Mouse (Mus musculus) midbrain, embryonic 11.5 days (tissue): ENCODE measurements around the gene Cpn2. TPM values are rescaled to one million over a fixed set of nuclear protein-coding genes. Genes with fewer than 3 reads are reported as not detected.

Experiments
- ATAC-seq: fragments of 200-750 bp; cut with Nextera tagmentation; 2 replicates; pipeline ENCODE4 v1.8.0; 2017; ENCODE audit warnings: moderate TSS enrichment, moderate library complexity; ENCODE audit not compliant: low FRiP score
- DNase-seq: peaks from one replicate; pipeline ENCODE4 v3.0.0; 2015; ENCODE audit warnings: low spot score; ENCODE audit errors: missing footprints
- H3K27ac ChIP-seq: fragments of 300-500 bp; sonication (generic); 2 replicates; pipeline ENCODE4 v1.5.1; 2014; ENCODE audit warnings: low read depth, low read length
- H3K27me3 ChIP-seq: fragments of 300-500 bp; sonication (generic); 2 replicates; pipeline ENCODE4 v1.6.1; 2014; ENCODE audit warnings: mild to moderate bottlenecking, low read length, moderate library complexity, mixed read lengths; ENCODE audit not compliant: control insufficient read depth, insufficient read depth
- H3K36me3 ChIP-seq: fragments of 300-500 bp; sonication (generic); 2 replicates; pipeline ENCODE4 v1.6.1; 2014; ENCODE audit warnings: mild to moderate bottlenecking, low read length, moderate library complexity, mixed read lengths; ENCODE audit not compliant: control insufficient read depth, insufficient read depth
- H3K4me1 ChIP-seq: fragments of 300-500 bp; sonication (generic); 2 replicates; pipeline ENCODE4 v1.6.1; 2014; ENCODE audit warnings: low read length; ENCODE audit not compliant: control insufficient read depth, insufficient read depth
- H3K4me2 ChIP-seq: fragments of 300-500 bp; sonication (generic); 2 replicates; pipeline ENCODE4 v1.6.1; 2014; ENCODE audit warnings: mild to moderate bottlenecking, moderate library complexity
- H3K4me3 ChIP-seq: fragments of 300-500 bp; sonication (generic); 2 replicates; pipeline ENCODE4 v1.5.1; 2014; ENCODE audit warnings: low read depth, low read length
- H3K9ac ChIP-seq: fragments of 300-500 bp; sonication (generic); 2 replicates; pipeline ENCODE4 v1.6.1; 2014; ENCODE audit warnings: low read length
- H3K9me3 ChIP-seq: fragments of 300-500 bp; sonication (generic); 2 replicates; pipeline ENCODE4 v1.6.1; 2016; ENCODE audit warnings: low read length; ENCODE audit not compliant: control insufficient read depth
- WGBS: fragments of 180-500 bp; shearing (Covaris S2); extraction: QIAGEN DNeasy Blood & Tissue Kit; methylation state at CpG from one replicate; pipeline ENCODE4 v1.1.7; 2014; 5-methylcytosine and 5-hydroxymethylcytosine counted together
- polyA plus RNA-seq: library from polyadenylated mRNA; unstranded; fragments of >200 nt; fragmentation: Nextera tagmentation; extraction: Ambion mirVana; gene quantifications from 2 replicates; pipeline ENCODE4 v1.2.1, GENCODE M21; 2014

Gene Cpn2
- polyA plus RNA-seq, 1 experiment from 2014 or later = not detected

DNA sequence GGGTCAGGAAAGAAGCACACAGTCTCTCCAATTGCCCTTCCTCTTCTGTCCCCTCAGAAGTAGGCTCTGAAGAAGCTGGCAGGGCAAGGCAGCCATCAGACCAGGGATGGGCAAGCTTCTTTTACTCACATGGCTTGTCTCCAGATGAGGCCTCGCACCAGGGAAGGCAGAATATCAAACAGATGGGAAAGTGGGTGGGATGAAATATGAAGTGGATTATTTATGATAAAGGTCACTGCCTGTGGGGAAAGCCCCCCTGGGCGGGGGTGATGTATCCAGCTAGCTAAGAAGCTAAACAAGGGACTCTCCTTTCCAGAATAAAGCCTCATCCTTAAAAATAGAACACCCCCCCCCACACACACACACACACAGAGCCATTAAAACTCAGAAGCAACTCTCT is 31.7 kb downstream of the Cpn2 start:
- H3K27ac ChIP-seq = no peak overlapping the region
- peaks cover 2% of the 10 kb centered on the region; the same call in 1 of the 2 replicates for H3K4me1 ChIP-seq
- no peak overlapping the region for H3K9ac ChIP-seq
- H3K9me3 ChIP-seq = no peaks in the 10 kb centered on the region
- no peak overlapping the region for H3K4me3 ChIP-seq
- peaks cover 44% of the 10 kb centered on the region for H3K27me3 ChIP-seq
- no peak overlapping the region for H3K4me2 ChIP-seq
- ATAC-seq (no peak), DNase-seq (no peak)
- no peaks in the 10 kb centered on the region for H3K36me3 ChIP-seq
- 51% methylated on average over 2 of the region's 2 CpGs for WGBS

GRCm38 (mm10) chr16:30234636-30235546 is 32.4 kb downstream of the Cpn2 start:
- H3K4me3 ChIP-seq = no peak overlapping the region
- DNase-seq (peak; percentile 86), ATAC-seq (no peak)
- 62% methylated on average over 12 of the region's 12 CpGs for WGBS
- no peak overlapping the region for H3K9ac ChIP-seq
- no peaks in the 10 kb centered on the region for H3K9me3 ChIP-seq
- H3K4me2 ChIP-seq = no peak overlapping the region
- peaks cover 2% of the 10 kb centered on the region; the same call in 1 of the 2 replicates for H3K4me1 ChIP-seq
- no peak overlapping the region for H3K27ac ChIP-seq
- H3K36me3 ChIP-seq = no peaks in the 10 kb centered on the region
- peaks cover 44% of the 10 kb centered on the region for H3K27me3 ChIP-seq

GRCm38 (mm10) chr16:30234077-30234476 is 33.2 kb downstream of the Cpn2 start:
- Histone ChIP-seq H3K9ac (no peak overlapping the region), H3K27me3 (peaks cover 44% of the 10 kb centered on the region), H3K9me3 (no peaks in the 10 kb centered on the region), H3K4me1 (peaks cover 2% of the 10 kb centered on the region; the same call in 1 of the 2 replicates), H3K27ac (no peak overlapping the region), H3K4me2 (no peak overlapping the region), H3K36me3 (no peaks in the 10 kb centered on the region), H3K4me3 (no peak overlapping the region)
- 53% methylated on average over 8 of the region's 8 CpGs for WGBS
- no peak for ATAC-seq
- DNase-seq = no peak

GRCm38 (mm10) chr16:30231882-30232604 is 35.3 kb downstream of the Cpn2 start:
- DNase-seq (no peak), ATAC-seq (no peak)
- no peak overlapping the region for H3K4me3 ChIP-seq
- WGBS = 32% methylated on average over 13 of the region's 13 CpGs
- H3K27me3 ChIP-seq = peaks cover 36% of the 10 kb centered on the region
- H3K9me3 ChIP-seq = no peaks in the 10 kb centered on the region
- H3K27ac ChIP-seq = no peak overlapping the region
- no peak overlapping the region for H3K4me2 ChIP-seq
- peaks cover 2% of the 10 kb centered on the region; the same call in 1 of the 2 replicates for H3K4me1 ChIP-seq
- H3K9ac ChIP-seq = no peak overlapping the region
- no peaks in the 10 kb centered on the region for H3K36me3 ChIP-seq

GRCm38 (mm10) chr16:30227352-30227751 is 39.9 kb downstream of the Cpn2 start:
- H3K4me3 ChIP-seq = no peak overlapping the region
- peaks cover 3% of the 10 kb centered on the region; the same call in 1 of the 2 replicates for H3K4me1 ChIP-seq
- no peaks in the 10 kb centered on the region for H3K9me3 ChIP-seq
- DNase-seq (no peak), ATAC-seq (no peak)
- no peaks in the 10 kb centered on the region for H3K36me3 ChIP-seq
- no peak overlapping the region for H3K27ac ChIP-seq
- no peak overlapping the region for H3K4me2 ChIP-seq
- peaks cover 2% of the 10 kb centered on the region for H3K27me3 ChIP-seq
- H3K9ac ChIP-seq = no peak overlapping the region
- 75% methylated on average over 7 of the region's 7 CpGs for WGBS

GRCm38 (mm10) chr16:30221161-30221782 is 46.0 kb downstream of the Cpn2 start:
- Histone ChIP-seq H3K27me3 (peaks cover 31% of the 10 kb centered on the region), H3K4me3 (no peak overlapping the region), H3K9ac (no peak overlapping the region), H3K4me1 (peaks cover 3% of the 10 kb centered on the region; the same call in 1 of the 2 replicates), H3K36me3 (no peaks in the 10 kb centered on the region), H3K4me2 (no peak overlapping the region), H3K27ac (no peak overlapping the region), H3K9me3 (no peaks in the 10 kb centered on the region)
- ATAC-seq = no peak
- 93% methylated on average over 13 of the region's 13 CpGs for WGBS
- DNase-seq = no peak

GRCm38 (mm10) chr16:30215811-30216210 is 51.5 kb downstream of the Cpn2 start:
- WGBS = 10% methylated on average over 2 of the region's 2 CpGs
- ATAC-seq (no peak), DNase-seq (no peak)
- Histone ChIP-seq H3K4me2 (no peak overlapping the region), H3K4me1 (peaks cover 7% of the 10 kb centered on the region), H3K9me3 (no peaks in the 10 kb centered on the region), H3K27me3 (peaks cover 67% of the 10 kb centered on the region), H3K9ac (no peak overlapping the region), H3K4me3 (no peak overlapping the region), H3K27ac (no peak overlapping the region), H3K36me3 (no peaks in the 10 kb centered on the region)

GRCm38 (mm10) chr16:30213644-30214043 is 53.7 kb downstream of the Cpn2 start:
- no peak for ATAC-seq
- Histone ChIP-seq H3K4me2 (no peak overlapping the region), H3K27ac (no peak overlapping the region), H3K4me1 (peaks cover 7% of the 10 kb centered on the region), H3K9ac (no peak overlapping the region), H3K4me3 (no peak overlapping the region), H3K9me3 (peaks cover 3% of the 10 kb centered on the region), H3K27me3 (peaks cover 63% of the 10 kb centered on the region), H3K36me3 (no peaks in the 10 kb centered on the region)
- DNase-seq = no peak
- 68% methylated on average over 1 of the region's 1 CpGs for WGBS
